Mouse (Mus musculus): Measurements from ENCODE around the gene Prx.

Gene Prx

DNA sequence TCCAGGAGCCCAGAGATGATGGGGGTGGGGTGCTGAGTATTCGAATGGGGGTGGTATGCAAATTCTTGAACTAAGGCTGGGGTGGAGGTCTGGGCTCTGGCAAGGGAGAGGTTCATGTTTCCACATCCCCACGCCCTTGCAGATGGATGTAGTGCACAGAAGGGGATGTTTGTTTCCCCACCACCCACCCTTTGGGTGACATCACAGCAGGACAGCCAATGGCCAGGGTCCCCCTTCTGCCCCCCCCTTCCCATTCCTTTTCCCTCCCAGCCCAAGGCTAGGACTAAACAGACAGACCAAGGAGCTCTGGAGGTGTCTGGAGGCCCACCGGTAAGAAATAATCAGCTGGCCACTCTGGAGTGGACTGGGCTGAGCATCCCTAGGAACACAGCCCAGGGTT, at the start of gene Prx:
Gene Prx, plus strand, starts transcription at position 289 of the 400 bp plus-strand sequence.
- no peak for DNase-seq (ENCODE audit: low spot score)

DNA sequence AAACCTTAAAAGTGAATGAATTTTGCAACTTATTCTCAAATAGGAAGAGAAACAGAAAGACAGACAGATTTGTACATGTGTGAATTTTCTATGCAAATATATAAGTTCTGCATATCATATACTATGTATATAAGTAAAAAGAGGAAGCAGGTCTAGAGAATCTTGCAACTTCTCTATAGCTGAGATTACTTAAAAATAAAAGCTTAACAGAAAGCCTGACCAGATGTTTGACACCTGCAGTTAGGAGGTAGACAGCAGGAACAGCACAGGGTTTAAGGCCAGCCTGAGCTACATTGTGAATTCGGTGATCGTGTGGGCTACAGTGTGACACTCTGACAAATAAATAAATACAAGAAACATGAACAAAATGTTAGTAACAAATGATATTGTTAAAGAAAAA, 47.8 kb upstream of the Prx start:
- DNase-seq (ENCODE audit: low spot score), result no peak

DNA sequence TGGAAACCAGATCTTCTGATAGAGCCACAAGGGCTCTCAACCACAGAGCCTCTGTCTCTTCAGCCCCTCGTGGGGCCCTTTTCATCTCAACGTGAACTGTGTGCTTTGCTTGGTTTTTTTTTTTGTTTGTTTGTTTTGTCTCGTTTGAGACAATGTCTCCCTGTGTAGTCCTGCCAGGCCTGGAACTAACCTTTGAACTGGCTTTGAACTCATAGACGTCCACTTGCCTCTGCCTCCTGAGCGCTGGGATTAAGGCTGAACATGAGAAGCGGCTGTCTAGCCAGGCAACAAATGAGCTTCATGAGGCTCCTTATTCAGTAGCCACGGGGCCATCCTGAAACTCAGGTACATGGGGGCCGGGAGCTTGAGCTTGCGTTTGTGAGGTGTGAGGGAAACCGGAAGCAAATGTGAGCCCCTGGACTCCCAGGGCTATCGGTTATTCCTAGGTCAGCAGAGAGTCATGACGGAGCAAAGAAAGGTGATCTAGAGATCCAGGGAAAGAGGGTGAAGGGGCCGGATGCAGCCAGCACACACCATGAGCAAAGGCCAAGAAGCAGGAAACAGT, 46.8 kb upstream of the Prx start:
- DNase-seq (ENCODE audit: low spot score), result no peak

DNA sequence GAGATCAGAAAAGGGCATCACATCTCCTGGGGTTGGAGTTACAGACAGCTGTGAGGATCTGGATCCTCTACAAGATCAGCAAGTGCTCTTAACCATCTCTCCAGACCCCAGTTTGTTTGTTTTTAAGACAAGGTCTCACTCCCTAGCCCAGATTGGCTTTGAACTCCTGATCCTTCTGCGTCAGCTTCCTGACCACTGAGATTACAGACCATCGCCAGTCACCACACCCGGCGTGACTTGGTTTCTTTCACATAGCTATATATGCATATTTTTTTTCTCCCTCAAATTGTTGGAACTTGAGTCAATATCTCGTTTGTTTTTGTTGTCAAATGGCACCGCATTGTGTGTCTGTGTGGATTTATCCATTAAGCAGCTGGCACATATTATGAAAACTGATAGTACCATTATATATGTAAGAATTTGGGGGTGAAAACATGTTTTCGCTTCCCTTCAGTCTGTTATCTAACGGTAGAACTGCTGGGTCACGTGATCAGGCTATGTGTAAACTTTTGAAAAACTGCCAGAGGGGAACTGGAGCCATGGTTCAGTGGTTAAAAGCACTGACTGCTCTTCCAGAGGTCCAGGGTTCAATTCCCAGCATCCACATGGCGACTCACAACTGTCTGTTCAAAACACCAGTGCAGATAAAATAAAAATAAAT, 44.5 kb upstream of the Prx start:
- DNase-seq (ENCODE audit: low spot score), result no peak

DNA sequence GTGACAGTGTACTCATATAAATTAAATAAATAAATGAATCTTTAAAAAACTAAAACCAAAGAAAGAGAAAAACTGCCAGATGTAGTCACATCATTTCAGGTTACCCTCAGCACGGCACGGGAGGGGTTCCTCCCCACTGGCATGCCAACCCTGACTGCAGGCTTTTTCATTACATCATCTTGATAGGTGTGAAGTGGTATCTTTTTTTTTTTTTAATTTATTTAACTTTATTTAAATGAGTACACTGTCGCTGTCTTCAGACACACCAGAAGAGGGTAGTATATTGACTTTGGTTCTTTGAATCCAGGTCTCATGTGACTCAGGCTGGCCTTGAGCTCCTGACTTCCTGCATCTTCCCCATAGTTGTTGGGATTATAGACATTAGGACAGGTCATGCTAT, 43.9 kb upstream of the Prx start:
- no peak for DNase-seq (ENCODE audit: low spot score)

DNA sequence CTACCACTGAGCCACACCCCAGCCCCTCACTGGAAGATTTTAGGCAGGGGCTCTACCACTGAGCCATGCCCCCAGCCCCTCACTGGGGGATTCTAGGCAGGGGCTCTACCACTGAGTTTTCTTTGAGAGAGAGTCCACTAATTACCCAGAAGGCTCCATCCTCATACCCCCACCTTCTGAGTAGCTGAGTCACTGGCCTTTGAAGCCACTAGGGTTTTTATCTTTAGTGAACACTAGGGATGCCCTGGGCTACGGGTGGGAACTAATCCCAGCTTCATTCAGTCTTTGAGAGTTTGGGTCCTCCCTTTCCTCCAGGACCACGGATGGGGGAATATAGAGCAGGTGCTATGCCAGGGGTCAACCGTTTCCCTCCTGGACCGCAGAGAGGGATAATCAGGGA, 40.5 kb upstream of the Prx start:
- DNase-seq (ENCODE audit: low spot score), result no peak

DNA sequence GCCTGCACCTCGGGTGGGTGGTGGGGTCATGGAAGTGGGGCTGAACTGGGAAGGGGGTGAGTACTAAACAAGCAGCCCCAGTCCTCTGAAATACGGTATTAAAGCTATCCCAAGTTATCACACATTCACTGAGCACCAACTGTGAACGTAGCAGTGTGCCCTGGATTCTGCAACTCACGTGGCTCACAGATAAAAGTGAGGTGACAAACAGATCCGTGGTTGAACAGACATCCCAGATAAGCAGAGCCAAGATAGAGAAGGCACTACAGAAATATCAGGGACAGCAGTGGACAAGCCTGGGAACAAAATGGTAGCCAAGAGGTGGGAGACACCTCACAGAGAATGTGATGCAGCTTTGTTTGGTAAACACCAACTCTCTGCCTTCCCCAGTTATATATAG, 39.5 kb upstream of the Prx start:
- DNase-seq (ENCODE audit: low spot score), result no peak

DNA sequence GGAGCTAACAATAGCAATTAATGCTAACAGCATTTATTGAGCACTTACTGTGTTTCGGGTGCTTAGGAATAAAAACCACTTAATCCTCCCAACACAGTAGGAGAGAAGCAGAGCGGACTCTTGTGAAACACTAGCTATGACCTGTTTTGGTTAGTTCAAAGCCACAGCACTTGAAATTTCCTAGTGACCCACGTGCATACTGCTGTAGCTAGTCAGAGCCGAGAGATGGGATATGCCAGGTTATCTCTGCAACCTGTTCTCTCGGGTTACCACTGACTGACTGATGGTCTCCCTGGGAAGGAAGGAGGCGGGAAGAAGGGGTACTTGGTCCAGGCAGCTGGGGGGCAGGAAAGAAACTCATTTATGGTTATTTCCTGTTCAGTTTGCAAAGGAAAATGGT, 38.6 kb upstream of the Prx start:
- DNase-seq (ENCODE audit: low spot score), result no peak

DNA sequence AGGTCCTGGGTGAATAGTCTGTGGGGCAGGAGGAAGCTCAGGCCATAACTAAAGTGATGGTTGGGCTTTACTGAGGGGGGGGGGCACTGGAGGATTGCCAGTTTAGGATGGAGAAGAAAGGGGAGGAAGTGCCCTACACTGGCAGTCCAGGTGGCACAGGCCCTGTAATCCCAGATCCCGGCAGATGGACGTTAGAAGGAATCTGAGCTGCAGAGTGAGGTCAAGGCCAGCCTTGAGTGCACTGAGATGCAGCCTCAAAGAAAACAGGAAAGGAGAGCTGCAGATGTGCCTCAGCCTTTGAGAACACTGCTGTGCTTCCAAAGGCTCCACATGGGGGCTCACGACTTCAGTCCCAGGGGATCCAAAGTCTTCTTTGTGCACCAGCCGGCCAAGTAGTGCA, 31.5 kb upstream of the Prx start:
- DNase-seq (ENCODE audit: low spot score), result no peak

DNA sequence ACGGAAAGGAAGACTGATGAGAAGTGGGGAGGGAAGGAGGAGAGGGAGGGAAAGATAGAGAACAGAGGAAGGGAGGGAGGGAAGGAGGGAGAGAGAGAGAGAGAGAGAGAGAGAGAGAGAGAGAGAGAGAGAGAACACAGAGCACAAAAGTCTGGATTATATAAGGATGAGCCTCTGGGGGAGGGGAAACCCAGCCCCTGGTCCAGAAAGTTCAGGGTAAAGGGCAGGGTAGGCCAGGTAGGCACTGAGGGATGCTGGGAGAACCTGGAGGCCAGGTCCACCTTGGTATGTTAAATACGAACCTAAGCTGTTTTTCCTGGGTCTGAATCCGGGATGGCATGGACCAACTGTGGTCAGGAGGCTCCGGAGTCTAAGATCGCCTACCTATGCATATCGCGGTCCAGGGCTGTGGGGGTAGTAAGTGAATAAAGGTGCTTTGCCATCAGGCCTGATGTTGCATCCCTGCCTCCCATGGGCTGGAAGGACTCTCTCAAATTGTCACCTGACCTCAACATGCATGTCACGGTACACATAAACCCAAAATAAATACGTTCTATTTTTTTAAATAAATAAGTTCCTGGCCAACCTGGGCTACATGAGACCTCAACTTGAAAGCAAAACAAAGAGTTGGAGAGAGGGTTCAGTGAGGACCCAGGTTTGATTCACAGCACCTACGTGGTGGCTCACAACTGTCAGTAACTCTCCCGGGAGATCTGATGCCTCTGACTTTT, 27.6 kb upstream of the Prx start:
- no peak for DNase-seq (ENCODE audit: low spot score)

DNA sequence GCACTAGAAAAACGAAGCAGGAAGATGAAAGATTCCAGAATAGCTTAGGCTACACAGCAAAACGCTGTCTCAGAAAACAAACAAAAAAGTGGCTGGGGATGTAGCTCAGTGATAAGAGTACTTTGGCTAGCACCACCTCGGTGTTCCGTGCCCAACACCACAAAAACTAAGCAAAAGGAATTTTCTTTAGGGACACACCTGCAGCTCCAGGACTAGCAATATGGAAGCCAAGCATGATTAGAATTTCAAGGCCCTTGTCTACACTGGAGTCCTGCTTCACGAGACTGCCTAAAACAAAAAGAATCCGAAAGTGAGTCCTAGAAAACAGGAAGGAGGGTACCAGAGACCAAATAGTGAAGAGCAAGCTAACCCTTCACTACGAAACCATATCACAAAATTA, 26.5 kb upstream of the Prx start:
- DNase-seq (ENCODE audit: low spot score), result no peak

DNA sequence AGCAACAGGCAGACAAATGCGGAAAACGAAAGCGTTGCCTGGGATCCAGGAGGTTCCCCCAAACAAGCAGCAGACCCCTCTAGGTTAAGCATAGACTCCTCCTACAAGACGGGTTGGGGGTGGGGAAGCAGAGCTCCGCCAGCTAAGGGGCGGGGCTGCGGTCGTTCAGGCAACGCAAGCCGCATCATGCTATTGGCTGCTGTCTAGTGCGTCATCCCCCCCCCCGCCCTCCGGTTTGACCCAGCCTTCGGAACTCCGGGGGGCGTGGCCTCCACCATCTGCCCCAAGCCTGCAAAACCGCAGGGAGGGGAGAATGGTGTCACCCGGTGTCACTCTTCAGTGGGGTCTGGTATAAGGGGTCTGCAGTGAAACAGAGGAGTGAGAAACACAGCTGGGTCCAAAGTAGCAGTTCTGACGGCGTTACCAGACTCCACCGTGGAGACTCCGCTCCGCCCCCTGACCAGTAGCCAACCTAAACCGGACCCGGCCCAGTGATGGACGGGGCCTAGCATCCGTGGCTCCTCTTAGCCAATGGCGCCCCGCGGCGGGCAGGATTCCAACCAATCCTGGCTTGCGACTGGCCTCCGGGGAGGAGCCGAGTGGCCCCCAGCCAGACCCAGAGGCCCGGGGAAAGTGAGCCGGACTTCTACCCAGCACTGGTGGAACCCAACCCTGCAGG, 25.8 kb upstream of the Prx start, which contains the start of gene Sertad3:
Gene Sertad3, plus strand, starts transcription at position 613 of the 679 bp plus-strand sequence.
- DNase-seq (ENCODE audit: low spot score), result peak; percentile 100

DNA sequence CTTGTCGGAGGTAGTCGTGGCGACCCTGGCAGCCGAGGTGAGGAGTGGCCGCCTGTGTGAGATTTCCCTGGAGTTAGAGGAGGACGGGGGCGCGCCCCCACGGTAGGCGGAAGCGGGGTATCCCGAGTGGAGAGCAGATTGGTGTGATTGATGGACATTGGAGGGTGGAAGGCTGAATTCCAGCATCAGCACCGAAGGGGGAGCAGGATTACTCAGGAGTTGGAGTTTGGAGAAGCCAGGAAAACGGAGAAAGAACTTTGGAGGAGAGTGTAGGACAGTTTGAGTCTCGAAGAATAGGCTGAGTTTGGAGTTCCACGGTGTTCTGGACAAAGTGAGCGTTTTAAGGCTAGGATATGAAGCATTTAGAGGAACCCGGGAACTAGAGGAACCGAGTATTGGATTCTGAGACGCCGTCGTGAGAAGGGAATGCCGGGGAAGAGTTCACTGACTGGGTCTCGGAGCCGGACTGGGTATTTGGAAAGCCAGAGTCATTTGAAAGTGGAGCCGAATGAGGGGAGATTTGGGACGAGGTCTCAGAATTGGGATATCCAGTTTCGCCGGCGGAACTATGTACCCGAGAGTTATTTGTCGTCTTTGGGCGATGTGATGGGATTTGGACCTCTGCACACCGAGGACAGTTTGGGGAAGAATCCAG, 25.2 kb upstream of the Prx start:
- DNase-seq (ENCODE audit: low spot score), result no peak

DNA sequence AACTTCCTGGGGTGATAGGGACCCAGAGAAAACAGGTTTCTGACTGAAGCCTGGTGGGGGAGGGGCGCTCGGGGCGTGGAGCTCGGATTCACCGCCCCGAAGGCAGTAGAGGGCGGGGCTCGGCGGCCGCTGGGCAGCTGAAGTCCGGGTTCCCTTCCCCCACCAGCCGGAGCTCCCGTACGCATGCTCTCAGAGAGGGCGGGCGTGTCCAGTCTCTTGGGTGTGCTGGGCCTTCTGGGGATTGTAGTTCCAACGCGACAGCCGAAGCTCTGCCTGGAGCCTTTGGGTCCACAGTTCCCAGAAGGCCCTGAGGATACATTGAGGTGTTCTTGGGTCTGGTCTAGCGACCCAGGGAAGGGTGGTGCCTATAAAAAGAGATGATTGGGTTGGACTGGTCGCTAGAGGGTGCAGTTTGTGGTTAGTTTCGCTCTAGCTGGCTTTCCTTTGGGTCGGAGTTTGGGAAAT, 24.6 kb upstream of the Prx start:
- peak; percentile 99 for DNase-seq (ENCODE audit: low spot score)

DNA sequence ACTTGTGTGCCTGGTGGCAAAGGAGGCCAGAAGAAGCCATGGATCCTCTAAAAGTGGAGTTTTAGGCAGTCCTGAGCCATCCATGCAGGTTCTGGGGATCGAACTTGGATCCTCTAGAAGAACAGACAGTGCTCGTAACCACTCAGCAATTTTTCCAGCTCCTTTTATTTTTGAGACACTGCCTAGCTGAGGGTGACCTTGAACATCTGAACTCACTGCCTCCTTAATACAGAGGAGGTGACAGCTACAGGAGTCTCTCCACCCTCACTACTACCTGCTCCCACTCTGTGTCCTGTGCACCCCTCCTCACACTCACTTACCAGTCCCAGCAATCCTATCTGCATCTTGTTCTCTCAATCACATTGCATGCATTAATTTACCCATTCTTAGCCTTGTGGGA, 23.5 kb upstream of the Prx start:
- no peak for DNase-seq (ENCODE audit: low spot score)

DNA sequence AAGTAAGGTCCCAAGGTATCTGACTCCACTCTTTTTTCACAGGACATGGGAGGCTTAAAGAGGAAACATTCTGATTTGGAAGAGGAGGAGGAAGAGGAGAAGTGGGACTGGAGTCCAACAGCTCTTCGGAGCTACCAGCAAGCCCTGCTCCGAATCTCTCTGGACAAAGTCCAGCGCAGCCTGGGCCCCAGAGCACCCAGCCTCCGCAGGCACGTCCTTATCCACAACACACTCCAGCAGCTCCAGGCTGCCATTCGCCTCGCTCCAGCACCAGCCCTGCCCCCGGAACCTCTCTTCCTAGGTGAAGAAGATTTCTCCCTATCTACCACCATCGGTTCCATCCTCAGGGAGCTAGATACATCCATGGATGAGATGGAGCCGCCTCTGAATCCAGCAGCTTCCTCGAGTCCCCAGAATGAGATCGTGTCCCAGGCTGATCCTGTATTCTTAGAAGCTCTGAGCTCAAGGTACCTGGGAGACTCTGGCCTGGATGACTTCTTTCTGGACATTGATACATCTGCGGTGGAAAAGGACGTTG, 23.0 kb upstream of the Prx start:
- DNase-seq (ENCODE audit: low spot score), result no peak

DNA sequence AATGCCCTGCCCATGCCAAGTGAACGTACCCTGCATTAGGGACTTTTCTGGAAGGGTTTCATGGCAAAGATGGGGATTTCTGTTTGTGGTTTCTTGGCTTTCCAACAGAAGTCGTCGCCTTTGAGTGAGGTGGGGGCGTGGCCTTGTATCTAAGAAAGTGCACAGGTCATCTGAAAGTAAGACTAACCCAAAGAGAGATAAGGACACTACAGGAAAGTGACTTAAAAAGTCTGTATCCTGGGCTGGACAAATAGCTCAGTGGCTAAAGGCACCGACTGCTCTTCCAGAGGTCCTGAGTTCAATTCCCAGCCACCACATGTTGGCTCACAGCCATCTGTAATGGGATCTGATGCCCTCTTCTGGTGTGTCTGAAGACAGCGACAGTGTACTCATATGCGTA, 20.6 kb upstream of the Prx start:
- no peak for DNase-seq (ENCODE audit: low spot score)

DNA sequence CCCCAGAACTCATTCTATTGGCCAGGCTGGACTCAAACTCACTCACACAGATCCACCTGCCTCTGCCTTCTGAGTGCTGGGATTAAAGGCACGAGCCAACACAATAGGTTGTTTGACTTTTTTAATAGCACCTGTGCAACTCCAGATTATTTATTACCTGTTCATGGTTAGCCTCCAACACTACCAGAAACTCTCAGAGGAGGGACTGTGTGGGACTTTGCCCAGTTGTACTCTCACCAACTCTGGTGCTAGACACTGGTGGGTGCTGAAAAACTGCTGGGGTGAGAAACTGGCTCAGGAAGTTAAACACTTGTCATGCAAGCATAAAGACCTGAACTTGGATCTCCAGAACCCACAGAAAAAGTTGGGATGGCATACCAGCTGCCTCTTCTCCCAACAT, 19.4 kb upstream of the Prx start:
- no peak for DNase-seq (ENCODE audit: low spot score)

DNA sequence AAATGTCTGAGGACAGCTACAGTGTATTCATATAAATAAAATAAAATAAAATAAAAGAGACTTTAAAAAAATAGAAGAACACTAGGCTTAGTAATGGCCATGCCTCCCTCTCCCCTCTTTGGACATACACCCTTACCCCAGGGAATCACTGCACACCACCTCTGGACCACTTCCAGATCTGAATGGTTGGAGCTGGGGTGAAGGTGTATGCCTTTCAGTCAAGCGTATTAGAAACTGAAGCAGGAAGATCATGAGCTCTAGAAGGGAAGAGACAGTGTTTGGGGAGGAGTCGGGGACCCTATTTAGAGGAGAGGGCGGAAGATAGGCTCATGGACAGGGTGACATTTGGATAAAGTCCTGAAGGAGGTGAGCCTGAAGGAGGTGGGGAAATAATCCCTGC, 18.6 kb upstream of the Prx start:
- no peak for DNase-seq (ENCODE audit: low spot score)

DNA sequence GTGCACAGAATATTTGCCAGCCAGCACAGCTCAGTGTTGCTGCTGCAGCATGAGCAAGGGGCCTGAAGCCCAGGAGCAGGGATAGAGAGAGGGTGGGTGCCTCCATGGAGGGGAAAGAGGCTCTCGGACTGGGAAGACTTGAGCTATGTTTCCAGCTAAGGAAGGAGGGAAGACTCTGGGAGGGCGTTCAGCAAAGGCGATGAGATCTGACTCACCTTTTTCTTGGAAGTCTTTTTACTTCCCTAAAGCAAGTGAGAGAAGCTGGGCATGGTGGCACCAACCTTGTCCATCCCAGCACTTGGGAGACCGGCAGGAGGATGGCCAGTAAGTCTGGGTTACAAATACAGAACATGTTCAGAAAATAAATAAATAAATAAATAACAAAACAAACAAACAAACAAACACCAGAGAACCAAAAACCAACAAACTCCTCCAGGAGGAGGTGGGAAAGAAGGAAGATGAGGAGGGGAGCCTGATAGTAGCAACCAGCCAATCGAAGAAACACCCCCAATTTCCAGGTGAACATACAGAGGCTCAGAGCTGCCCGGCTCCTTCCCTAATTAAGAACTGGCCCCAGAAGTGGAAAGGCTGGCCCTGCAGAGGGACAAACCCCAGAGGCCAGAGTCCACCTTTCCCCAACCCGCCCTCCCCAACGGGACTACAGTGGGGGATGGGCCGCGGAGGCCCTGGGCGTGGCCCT, 18.0 kb upstream of the Prx start:
- DNase-seq (ENCODE audit: low spot score), result no peak

DNA sequence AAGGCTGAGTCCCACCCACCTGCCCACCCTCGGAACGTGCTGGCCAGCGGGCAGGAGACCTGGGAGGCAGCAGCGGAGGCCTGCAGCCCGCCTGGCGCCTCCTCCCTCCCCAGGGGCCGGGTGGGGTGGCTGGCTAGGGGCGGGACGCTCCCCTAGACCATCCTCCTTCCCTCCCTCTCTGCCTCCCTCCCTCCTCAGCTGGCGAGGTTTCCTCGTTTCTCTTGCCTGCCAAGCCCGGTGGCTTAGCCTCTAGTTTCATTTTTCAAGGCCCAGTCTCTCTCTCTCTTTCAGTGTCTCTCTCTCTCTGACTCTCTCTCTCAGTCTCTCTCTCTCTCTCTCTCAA, 17.5 kb upstream of the Prx start:
- DNase-seq (ENCODE audit: low spot score), result peak; percentile 93

DNA sequence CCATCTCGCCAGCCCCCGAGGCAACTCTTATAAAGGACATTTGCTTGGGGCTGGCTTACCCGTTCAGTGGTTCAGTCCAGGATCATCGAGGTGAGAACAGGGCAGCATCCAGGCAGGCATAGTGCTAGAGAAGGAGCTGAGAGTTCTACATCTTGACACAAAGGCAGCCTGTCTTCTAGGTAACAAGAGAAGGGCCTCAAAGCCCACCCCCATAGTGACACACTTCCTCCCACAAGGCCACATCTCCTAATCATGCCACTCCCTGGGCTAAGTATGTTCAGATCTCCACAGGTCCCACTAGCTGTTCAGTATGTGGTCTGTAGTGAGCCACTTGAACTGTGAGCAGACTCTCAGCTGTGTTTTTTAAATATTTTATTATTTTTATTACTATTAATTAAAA, 15.3 kb upstream of the Prx start:
- no peak for DNase-seq (ENCODE audit: low spot score)

Data from urinary bladder, postnatal 14 days (tissue).